Mouse (Mus musculus) c-Kit-positive CD71-positive TER-119-positive erythroid progenitor cells, embryonic 14.5 days (primary cell): ENCODE measurements around the gene Polr2l.

Experiments used
- DNase-seq: peaks from one replicate; pipeline ENCODE4 v3.0.0-alpha.2; 2013; ENCODE audit warnings: low spot score

The Polr2l gene

GRCm38 (mm10) chr7:141475011-141475804, at the start of gene Polr2l, which contains the start of gene Tspan4:
TSS of gene Polr2l (minus strand) at chr7:141475132.
TSS of gene Tspan4 (plus strand) at chr7:141475240.
- DNase-seq, result peak; percentile 85

DNA sequence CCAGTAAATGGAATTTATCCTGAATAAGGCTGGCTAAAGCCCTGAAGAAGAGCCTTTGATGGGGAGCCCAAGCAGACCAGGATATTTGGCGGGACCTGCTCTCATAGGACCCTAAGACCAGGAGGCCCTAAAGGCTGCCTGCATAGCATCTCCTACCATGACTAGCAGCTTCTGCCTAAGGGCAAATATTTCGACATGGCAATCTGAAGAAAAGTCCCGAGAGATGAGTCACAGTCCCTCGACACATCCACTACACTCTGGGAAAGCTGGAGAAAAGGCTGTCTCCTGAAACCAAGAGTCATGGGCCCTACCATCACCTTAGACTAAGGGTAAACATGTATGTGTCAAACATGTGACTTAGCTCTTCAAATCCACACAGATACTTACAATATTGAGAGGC, 49.3 kb upstream of the Polr2l start:
- no peak for DNase-seq

DNA sequence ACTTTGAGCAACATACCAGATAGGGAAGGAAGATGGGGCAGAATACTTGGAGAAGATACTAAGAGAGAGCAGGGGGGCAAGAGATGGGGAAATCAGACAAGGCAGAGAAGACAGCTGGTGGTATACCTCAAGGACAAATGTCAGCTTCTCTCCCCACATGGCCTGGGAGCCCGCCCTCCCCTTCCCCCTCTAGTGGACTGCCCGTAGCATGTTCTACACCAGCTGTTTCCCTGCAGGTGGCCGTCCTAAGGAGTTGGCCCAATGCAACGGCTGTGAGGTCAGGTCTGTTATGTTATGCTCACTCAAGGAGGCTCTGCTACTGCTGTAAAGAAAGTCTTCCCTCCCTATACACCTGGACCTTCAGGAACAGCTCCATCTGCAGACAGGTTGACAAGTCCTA, 48.1 kb upstream of the Polr2l start:
- no peak for DNase-seq

DNA sequence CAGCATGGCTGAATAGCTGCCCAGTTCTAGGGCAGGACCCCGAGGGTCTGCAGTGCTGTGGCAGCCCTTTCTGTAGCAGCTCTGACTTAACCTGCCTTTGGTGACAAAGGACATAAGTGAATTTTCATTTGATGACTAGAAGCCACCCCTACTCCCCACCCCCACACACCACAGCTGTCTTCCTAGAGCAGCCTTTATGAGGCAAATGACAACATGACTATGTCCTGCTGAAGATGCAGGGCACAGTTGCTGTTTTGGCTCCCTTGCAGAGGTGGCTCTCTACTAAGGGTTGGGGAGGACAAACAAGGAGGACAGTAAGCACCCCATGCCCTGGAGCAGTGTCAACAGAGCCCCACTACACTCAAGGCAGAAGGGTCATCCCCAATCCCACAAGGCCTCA, 44.9 kb upstream of the Polr2l start:
- no peak for DNase-seq

- DNase-seq, result no peak
Observed at GRCm38 (mm10) chr7:141518926-141519325, 44.0 kb upstream of the Polr2l start.

GRCm38 (mm10) chr7:141518296-141518695, 43.4 kb upstream of the Polr2l start:
- DNase-seq, result no peak

GRCm38 (mm10) chr7:141517638-141518037, 42.7 kb upstream of the Polr2l start:
- DNase-seq, result no peak

DNA sequence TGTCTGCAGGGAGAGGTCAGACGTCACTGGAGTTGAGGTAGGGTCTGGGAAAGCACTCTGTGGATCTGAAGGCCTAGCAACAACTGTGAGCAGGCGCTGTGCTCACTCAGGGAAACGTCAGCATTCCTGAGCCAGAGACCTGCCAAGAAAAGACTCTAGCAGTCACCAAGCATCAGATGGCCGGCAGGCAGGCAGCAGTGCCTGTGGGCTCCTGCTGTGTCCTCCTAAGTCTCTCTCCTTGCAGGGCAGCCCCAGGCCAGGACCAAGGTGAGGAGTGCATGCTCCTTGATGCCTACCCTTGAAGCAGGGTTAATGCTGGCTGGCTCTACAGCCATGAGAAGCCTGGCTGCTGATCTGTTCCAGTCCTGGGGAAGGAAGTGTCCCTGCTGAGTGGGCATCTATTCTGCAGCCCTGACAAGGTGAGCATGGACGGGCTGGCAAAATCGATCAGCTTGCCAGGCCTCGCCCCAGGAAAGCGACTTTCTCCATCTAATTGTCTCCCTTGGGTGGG, 35.8 kb upstream of the Polr2l start:
- DNase-seq, result no peak

DNA sequence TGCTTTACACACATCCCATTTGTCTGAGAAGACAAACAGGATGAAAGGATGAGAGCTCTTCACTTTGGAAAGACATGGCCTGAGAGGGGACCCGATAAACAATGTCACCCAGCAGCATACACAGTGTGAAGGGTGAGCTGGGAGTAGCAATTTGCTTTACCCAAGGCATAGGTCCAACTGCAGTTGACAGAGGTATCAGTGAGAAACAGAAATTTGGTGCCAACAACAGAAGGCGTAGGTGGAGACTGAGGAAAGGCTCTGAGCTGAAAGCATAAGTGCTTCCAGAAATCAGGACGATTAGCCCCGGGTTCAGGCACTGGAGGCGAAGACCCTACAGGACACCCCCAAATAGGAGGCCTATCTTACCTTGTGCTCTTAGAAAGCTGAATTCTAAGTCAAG, 35.3 kb upstream of the Polr2l start:
- no peak for DNase-seq

DNA sequence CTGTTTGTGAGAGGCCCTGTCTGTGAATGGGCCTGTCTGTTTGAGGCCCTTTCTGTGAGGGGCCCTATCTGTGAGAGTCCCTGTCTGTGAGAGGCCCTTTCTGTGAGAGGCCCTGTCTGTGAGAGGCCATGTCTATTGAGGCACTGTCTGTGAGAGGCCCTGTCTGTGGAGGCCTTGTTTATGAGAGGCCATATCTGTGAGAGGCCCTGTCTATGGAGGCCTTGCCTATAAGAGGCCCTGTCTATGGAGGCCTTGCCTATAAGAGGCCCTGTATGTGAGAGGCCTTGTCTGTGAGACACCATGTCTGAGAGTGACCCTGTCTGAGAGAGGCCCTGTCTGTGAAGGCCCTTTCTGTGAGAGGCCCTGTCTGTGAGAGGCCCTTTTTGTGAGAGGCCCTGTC, 33.2 kb upstream of the Polr2l start:
- DNase-seq, result peak; percentile 61

DNA sequence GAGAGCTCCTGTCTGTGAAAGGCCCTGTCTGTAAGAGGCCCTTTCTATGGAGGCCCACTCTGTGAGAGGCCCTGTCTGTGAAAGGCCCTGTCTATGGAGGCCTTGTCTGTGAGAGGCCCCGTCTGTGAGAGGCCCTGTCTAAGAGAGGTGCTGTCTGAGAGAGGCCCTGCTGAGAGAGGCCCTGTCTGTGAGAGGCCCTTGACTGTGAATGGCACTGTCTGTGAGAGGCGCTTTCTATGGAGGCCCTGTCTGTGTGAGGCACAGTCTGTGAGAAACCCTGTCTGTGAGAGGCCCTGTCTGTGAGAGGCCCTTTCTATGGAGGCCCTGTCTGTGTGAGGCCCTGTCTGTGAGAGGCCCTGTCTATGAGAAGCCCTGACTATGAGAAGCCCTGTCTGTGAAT, 31.3 kb upstream of the Polr2l start:
- peak; percentile 43 for DNase-seq

DNA sequence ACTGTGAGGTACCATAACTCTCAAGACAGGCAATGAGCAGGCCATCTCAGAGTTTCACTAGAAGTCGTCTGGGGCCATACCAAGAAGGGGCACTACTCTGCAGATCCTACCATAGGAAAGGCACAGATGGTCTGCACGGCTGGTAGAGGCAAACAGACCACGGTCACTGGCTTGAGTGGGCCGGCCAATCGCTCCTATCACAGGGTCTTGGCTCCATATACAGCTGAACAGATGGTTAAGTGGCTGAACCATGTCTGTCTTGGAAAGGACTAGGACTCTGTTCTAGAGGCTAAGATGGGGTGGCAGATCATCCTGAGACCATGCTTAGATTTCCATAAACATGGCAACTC, 27.6 kb upstream of the Polr2l start:
- DNase-seq, result no peak

DNA sequence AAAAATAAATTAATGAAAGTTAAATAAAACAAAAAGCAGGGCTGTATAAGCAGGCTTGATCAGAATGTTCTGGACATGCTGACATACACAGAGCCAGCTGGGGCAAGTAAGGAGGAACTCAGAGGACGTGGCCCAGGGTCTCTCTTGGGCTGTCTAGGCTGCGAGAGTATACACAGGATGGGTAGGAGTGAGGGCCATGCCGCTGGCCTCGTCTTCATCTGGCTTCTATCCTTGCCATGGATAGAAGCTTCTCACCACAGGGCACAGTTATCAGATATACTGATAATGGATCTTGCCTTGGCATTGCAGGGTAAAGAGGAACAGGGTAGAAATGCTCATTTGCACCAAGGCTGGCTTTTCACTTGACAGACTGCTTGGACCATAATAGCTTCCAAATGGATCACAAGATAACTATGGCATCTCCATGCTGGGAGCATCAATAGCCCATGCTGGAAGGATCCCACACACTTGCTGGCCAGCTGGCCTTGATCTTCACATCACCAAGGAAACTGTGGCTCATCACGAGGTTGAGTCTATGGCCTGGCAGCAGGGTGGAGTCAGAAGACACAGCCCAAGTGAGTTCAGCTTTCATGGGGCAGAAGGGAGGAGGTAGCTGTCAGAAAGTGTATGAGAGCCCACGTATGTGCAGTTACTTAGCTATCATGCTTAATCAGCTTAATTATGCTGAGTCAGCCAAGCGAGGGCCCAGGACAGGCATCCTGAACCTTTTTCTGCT, 27.1 kb upstream of the Polr2l start:
- DNase-seq, result no peak

GRCm38 (mm10) chr7:141497600-141497999, 22.7 kb upstream of the Polr2l start:
- DNase-seq, result no peak

GRCm38 (mm10) chr7:141495940-141496339, 21.0 kb upstream of the Polr2l start:
- DNase-seq, result no peak

DNA sequence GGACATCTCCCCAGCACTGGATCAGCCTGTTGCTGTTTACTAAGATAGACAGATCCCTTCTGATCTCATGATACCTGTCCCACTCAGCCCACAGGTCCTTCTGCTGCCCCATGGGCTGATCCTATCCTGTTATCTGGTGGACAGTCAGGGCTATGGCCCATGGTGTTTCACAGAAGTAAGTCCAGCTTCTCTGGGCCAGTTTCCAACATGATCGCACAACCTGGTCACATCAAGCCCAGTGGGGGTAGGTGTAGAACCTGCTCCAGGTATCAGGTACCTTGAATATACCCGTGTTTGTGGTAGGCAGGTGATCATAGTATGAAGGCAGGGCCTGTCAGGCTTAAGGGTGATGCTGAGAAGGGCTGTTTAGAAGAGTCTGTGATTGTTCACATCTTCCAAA, 20.4 kb upstream of the Polr2l start:
- DNase-seq, result no peak

GRCm38 (mm10) chr7:141493729-141494128, 18.8 kb upstream of the Polr2l start:
- no peak for DNase-seq

- DNase-seq, result no peak
Observed at GRCm38 (mm10) chr7:141492738-141493137, 17.8 kb upstream of the Polr2l start.

GRCm38 (mm10) chr7:141491151-141491550, 16.2 kb upstream of the Polr2l start:
- DNase-seq, result peak; percentile 64

DNA sequence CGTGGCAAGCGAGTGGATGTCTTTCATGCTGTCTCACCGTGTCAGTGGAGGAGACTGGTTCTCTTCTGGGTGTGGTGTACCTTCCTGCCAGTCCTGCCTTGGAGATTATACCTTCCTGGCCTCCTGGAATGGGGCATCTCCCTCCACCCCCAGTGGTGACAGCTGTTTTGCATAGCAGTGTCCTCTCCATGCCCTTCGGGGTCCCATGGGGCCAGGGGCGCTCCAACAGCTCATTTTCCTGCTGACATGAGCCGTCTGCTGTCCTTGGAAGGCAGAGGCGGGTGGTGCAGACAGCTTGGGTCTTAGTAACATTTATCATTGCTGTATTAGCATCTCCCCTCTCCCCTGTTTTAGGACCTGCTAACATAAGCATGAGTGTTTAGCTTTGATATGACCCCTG, 12.2 kb upstream of the Polr2l start:
- DNase-seq, result no peak

- DNase-seq, result no peak
Observed at GRCm38 (mm10) chr7:141486239-141486638, 11.3 kb upstream of the Polr2l start.

DNA sequence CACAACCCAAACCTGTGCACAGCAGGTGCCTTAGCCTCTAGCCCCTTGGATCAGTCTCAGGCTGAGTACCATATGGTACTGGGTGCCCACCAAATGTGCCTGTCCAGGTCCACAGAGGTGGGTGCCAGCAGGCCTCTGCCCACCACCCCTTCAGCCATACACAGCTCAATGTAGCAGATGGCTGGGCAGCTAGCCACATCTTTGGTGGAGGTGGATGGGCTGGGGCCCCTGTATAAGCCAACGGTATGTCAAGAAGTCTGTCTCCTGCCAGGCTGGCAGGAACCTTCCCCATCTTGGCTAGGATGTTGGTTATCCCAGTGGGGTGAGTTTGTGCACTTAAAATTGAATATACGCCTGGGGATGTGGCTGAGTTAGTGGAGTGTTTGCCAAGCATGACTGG, 10.7 kb upstream of the Polr2l start:
- no peak for DNase-seq

GRCm38 (mm10) chr7:141485186-141485585, 10.3 kb upstream of the Polr2l start:
- no peak for DNase-seq
